Mouse (Mus musculus) CH12F3 (cell line): ENCODE data around the gene Cyp27b1.

ENCODE experiments used
- in situ Hi-C: fragments of 300-500 bp; cut with MboI; formaldehyde crosslinking; loops from 2 replicates; pipeline ENCODE4 v1.14.3; 2020; ENCODE audit warnings: low sequenced_read_pairs

Cyp27b1 gene

DNA sequence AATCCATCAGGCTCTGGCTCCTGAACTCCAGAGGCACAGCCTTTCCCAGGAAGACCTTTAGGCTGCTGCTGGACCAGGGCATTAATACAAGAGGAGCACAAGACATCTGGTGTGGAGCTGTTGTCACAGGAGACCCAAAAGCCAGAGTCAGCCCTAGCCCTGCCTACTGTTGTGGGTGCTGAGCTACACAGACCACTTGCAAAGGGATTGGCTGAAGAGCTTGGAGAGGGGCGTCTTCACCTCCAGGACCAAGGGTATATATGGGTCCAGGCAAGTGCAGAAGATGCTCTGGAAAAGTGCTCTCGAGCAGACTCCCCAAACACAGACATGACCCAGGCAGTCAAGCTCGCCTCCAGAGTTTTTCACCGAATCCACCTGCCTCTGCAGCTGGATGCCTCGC is at the start of gene Cyp27b1:
TSS of gene Cyp27b1 (plus strand) at position 297 of the 400 bp plus-strand sequence.
- in situ Hi-C loops, result no loop called here

DNA sequence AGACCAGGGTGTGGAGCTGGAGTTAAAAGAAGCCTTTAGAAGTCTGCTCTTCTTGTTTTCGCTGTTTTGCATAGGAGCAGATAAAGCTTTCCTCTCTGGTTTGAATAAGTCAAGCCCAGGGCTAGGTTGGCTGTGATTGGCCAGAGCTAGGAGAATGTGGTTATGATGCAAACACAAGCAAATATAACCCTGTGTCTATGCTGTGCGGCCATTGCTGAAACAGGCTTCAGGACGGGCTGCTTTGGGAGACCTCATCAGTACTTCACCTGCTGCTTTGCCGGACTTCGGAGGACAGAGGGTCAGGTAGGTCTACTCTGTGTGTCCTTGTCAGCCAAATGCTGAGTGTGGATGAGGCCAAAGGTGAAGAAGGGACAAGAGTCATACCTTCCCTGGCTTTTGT is 47.5 kb upstream of the Cyp27b1 start, which contains the start of gene Avil:
TSS of gene Avil (plus strand) at position 181 of the 400 bp plus-strand sequence.
- in situ Hi-C loops, result no loop called here

DNA sequence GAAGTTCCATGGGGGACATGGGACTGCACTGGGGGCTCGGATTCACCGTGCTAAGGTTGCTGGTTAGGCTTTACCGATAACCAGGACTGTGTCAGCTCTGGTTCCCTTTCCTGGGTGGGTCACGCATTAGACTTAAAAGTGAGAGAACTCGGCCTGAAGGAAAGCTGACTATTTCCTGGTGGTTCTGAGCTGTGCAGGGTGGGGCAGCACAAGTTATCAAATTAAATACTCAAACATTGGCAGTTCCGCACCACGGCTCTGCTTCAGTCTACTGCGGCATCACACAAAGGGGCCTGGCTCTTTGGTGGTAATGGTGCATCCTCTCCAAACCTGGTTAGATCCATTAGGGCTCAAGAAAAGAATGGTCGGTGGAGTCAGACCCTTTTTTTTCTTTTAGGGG is 46.8 kb upstream of the Cyp27b1 start:
- in situ Hi-C loops, result no loop called here

DNA sequence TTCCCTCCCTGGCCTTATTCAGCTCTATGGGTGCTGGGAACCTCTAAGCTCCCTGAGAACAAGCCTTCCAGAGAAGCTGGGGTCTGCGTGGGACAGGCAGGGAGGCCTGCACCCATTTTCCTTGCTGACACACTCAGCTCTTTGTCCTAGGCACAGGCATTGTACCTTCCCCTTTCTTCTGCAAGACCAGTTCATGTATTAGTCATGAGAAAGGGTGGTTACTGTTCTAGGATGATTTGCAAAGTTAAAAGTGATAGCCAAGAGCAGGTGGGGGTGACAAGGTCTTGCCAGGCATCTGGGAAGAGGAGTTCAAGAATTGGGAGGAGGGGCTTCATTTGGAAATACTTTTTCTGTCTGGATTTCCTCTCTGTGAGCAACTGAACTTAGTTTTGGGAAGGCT is 46.0 kb upstream of the Cyp27b1 start:
- in situ Hi-C loops, result no loop called here

DNA sequence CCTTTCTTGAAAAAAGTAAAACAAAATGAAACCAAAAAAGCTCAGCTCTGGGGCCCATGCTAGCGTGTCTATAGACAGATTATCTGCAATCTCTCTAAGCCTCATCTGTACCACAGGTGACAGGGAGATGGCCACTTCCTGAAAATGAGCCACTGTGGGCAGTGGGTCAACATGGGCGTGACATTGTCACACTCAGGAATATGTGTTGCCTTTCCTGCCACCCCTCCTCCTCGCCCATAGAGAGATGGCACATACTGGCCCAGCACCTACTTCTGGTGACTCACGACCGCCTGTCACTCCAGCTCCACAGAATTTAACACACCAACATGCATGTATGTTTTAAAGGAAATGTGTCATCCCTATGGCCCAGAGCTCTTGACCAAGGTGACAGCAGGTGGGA is 45.3 kb upstream of the Cyp27b1 start:
- in situ Hi-C loops, result no loop called here

DNA sequence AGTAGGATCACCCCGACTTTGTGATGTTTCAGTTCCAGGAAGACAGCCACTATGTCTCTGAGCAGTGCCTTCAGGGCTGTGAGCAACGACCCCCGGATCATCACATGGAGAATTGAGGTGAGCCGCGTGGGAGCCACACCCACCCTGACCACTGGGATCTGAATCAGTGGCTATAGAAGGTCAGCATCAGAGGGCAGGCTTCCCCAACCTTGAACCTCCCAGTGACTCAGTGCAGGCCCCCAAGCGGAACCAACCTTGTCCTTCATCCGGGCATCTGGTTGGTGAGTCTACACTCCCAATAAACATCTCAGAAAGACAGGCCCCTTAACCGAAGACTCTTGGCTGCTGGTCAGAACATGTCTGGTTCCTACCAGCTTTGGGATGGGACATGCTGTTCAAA is 44.7 kb upstream of the Cyp27b1 start:
- in situ Hi-C loops, result no loop called here

DNA sequence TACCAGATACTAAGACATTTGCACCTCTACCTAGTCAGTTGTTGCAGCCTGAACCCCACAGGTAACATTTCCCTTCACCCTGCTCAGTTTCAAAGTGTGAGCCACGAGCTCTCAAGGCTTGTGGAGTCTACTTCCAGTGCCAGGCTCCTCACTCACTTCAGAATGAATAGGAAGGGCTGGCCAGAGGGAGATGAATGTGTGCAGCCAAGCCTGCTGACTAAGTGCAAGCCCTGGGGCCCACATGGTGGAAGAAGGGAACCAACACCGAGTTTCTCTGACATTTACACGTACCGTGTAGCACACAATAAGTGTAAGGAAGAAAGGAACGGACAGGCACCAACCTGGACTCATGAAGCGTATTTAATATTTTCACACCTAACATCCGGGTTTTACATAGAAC is 44.2 kb upstream of the Cyp27b1 start:
- in situ Hi-C loops, result no loop called here

DNA sequence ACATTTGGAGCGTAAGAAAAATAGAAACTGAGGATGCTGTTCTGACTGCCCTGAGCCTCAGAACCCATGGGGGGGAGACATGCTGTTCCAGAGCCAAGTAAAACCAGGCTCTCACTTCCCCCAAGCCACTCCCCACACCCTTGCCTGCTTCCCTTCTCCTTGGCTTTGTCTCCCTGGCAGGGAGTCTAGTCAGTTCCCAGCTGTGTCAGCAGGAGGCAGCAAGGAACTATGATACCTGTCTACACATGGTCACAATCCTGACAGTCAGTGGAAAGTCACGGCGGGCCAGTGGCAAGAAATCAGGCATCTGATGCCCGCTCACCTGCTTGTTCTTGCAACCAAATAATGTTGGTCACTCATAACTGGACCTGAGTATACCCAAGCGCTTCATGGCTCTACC is 31.6 kb upstream of the Cyp27b1 start:
- in situ Hi-C loops, result no loop called here

DNA sequence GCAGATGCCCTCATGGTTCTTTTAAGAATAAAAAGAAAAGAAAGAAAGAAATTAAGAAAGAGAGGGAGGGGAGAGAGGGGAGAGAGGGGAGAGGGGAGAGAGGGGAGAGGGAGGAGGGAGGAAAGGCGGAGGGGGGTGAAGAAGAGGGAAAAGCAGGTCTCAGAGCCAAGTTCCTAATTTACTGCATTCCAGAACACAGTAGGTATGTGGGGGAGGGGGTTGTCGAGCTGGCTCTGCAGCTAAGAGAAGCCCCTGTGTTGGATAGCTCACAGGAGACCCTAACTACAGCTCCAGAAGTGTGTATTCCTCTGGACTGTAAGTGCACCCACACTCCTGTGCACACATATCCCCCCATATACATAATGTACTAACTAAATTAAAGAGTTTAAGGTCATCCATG is 31.0 kb upstream of the Cyp27b1 start:
- in situ Hi-C loops, result no loop called here

DNA sequence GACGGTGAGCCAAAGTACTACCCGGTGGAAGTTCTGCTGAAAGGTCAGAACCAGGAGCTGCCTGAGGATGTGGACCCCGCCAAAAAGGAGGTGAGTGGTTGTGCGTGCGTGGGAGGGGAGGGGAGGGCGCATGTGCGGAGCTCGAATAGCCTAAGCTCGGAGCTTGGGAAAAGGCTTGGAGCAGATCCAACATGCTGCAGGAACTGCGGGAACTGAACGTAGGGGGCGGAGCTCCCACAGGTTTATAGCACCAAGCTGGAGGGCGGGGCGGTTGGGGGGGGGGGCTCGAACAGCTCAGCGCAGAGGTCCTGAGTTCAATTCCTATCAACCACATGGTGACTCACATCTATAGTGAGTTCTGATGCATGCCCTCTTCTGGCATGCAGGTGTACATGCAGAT is 29.6 kb upstream of the Cyp27b1 start:
- in situ Hi-C loops, result no loop called here

DNA sequence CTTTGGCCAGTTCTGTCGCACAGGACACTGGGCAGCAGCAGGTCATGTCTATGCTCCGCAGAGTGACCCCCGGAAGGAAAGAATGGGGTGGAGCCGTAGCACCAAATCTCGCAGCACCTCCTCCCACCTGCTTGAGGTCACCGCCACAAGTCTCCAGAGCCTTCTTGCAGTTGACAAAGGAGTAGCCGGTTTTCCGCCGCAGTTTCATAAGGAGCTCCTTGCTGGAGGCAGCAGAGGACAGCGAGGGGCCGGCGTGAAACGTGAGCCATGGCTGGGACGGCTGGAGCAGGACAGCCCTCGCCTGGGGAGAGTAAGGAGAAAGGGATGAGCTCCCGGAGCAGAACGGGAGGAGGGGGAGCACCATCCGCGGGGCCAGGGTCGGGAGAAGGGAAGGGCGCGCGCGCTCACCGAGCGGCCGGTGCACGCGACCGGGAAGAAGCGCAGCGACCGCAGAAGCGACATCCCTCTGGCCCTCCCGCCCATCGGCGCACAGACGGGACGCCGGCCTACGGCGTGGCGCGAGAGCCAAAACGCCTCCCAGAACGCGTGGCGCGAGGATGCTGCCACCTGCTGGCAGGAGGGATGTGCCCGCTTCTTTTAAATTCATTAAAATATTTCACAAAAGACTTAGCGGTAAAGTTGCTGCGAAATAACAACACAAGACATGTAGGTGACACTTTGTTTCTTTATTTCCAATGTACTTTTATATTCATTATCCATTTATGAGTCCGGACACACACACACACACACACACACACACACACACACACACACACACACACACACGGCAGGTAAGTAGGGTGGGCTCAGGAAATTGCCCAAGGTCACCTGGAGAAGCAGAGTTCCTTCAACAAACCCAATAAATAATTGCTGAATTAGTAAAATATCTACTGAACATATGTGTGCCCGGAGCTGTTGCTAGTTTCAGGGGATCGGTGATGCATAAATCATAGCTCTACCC is 17.4 kb upstream of the Cyp27b1 start, which contains the start of gene Tsfm:
TSS of gene Tsfm (minus strand) at position 505 of the 961 bp plus-strand sequence.
- in situ Hi-C loops, result no loop called here

DNA sequence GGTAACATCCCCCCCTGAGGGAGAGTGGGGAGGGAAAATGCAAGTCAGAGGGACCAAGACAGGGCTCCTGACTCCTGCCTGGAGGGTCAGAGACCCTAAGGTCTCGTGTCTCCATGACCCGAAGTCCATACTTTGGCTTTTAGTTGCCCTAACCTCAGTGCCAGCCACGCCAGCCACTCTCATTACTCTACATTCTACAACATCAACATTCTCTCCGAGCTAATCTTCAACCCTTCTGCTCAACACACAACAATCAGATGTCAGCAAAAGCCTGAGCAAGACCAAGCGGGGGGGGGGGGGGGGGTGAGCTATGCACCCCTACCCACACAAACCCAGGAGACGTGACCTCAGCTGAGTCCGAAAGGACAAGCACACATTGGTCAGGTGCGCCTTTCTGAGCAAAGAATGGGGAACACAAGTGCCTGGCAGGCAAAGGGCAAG is 14.7 kb upstream of the Cyp27b1 start:
- in situ Hi-C loops, result no loop called here

DNA sequence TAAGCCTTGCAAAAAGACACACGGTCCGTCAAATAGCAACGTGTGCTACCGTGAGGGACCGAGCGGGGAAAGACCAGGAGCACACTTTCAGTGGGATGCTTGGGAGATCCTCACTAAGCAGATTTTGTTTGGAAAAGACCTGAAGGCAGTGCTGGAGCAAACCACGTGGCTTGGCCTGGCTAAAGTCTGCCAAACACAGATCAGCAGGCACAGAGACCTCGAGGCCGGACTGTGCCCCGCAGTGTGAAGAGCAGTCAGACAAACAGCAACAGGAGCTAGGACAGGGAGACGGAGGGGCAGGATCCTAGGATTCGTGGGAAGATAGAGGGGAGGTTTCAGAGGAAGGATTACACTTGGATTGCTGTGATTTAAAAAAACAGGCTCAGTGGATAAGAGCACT is 11.8 kb upstream of the Cyp27b1 start:
- in situ Hi-C loops, result no loop called here

DNA sequence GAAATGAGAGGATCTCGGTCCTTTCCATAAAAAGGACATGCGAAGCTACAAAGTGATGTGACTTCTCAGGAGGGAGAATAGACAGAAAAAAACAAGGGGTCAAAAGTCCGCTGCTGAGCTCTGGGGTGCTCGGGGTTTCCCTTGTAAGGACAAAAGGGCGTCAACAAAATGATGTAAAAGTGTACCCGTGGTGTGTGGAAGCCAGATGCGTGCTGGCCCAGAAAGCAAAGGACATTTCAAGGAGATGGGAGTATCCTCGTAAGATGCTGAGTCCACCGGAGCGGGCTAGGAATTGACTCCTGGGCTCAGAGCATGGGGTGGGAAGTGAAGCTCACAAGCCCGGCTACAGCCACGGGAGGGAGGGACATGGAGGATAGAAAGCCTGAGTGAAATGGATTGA is 10.4 kb upstream of the Cyp27b1 start:
- in situ Hi-C loops, result no loop called here

DNA sequence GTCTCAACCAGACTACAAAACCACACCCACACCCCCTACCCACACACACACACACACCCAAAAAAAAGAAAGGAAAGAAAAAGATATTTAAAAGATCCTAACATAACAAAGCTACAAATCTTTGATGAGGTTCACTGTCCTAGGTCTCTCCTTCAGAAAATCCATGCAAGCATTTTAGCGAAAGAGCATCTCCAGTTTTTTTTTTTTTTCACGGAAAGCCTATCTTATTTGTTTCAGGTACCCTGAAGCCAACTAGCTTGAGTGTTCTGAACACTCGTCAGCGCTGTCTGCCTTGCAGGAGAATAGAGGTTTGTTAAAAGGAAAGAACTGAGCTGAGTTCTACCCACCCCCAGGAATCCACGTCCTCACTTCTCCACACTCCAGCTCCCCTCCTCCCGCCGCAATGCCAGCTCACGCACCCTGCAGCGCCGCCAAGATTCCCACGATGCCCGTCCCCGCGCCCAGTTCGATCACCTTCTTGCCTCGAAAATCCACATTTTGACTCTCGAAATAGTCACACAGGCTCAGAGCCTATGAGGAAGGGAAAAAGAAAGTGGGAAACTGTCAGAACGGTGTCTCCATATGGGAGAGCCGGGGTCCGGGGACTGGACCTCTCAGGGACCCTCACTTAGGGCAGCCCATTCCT is 7.4 kb upstream of the Cyp27b1 start:
- in situ Hi-C loops, result no loop called here

DNA sequence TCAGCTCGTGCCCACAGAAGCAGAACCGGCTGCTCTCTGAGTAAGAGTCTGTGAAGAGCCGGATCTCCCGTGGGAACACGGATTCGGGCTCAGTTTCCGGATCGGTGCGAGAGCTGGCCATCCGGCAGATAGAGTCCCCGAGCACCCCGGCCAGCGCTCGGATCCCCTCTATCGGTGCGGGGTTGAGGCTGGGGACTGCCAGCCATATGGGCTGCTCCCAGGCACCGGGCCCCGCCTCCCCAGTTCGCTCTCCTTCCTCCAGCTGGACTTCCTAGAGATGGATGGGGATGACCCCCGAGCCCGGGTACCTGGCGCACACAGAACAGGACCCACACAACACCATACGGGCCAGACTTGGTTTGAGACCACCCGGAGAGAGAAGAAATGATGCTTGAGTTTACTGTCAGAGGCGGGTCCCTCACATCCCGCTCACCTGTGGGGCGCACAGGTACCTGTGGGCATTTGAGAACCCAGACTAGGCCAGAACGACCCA is 6.7 kb upstream of the Cyp27b1 start, which contains the start of the genes Mettl1 and Eef1akmt3:
TSS of gene Mettl1 (plus strand) at position 141 of the 493 bp plus-strand sequence.
TSS of gene Eef1akmt3 (minus strand) at position 240 of the 493 bp plus-strand sequence.
- in situ Hi-C loops, result no loop called here

DNA sequence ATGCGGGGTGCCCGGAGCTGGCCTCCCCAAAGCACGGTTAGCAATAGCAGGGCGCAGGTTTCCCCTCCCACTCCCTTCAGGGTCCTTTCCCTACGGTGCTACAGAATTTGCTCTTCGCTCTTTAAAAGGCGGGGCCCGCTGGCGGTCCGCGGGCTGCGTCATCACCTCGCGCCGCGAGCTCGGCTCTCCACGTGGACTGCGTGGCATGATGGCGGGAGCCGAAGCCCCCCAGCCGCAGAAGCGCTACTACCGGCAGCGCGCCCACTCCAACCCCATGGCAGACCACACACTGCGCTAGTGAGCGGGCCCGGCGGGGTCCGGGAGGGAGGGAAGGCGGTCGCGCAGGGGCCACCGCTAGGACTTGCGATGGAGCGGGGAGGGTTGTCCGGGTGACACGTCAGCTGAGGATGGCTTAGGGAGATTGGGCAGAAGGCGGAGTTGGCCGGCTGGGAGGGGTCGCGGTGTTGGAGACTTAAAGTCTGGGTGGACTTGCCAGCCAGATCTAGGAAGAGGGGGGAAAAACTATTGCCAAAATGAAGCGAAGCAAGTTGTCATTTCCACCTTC is 6.2 kb upstream of the Cyp27b1 start:
- in situ Hi-C loops, result no loop called here

DNA sequence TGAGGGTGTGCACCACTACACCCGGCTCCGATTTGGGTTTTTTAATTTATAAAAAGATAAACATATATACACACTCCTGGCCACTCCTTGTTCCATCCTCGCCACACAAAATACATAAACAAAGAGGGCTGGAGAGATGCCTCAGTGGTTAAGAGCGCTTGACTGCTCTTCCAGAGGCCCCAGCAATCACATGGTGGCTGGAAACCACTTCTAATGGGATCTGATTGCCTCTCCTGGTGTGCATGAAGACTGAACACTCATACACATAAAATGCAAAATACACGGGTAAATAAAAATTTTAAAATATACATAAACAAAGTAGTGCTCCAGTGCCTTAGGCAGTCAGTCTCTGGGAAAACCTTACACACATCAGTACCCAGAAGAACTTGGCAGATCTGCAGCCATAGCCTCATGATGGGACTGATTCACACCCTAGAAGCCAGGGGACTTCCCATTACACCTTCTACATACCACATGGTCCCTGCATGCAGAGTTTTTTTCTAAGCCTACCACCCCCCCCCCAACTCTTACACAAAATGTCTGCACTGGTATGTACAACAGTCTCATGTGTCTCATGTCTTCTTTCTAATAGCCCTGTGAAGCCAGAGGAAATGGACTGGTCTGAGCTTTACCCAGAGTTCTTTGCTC is 5.5 kb upstream of the Cyp27b1 start:
- in situ Hi-C loops, result no loop called here

DNA sequence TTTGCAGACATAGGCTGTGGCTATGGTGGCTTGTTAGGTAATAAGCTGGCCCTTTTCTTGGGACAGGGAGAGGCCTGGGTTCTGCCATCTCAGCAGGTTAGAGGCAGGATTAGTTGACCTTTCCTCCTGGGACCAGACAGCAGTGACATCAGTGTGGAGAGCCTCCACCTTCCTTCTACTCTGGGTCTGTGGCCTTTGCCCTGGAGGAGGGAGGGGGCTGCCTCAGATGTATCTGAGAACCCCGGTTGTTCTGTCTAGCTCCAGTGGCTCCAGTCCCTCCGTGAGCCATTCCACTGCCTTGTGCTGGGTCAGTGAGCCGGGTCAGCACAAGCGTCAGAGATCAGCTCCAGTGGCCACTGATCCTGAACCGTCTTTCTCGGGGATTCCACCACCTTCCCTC is 4.9 kb upstream of the Cyp27b1 start:
- in situ Hi-C loops, result no loop called here

DNA sequence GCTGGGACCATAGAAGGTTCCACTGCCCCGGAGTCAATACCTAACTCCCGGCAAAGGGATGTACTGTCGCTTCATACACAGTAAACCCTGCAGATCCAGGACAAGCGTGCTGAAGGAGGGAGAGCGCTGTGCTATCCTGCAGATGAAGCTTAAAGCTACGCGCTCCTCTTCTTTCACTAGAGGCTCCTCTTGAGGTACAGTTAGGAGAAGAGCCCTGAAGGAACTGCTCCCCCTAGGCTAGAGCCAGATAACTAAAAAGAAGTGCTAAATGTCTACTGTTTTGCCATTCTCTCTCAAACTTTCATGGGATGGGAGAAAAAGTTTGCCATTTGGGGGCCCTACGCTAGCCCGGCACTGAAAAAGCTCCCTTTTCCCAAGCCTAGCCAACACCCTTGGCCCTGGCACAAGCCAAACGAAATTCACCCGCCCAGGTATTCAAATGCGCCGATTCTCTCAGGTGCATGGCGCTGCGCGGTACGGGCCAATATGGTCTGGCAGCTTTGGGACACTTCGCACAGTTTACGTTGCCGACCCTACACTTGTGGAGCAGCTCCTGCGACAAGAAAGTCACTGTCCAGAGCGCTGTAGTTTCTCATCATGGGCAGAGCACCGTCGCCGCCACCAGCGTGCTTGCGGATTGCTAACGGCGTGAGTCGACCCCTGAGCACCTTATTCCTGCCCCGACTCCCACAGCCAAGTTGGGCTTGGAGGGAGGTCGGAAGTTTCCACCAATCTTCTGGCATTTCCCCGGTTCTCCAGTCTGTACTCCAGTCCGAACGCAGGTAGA is 751 bp downstream of the Cyp27b1 start:
- in situ Hi-C loops, result no loop called here
